Mouse (Mus musculus): ENCODE measurements around the gene Gps2.

DNA sequence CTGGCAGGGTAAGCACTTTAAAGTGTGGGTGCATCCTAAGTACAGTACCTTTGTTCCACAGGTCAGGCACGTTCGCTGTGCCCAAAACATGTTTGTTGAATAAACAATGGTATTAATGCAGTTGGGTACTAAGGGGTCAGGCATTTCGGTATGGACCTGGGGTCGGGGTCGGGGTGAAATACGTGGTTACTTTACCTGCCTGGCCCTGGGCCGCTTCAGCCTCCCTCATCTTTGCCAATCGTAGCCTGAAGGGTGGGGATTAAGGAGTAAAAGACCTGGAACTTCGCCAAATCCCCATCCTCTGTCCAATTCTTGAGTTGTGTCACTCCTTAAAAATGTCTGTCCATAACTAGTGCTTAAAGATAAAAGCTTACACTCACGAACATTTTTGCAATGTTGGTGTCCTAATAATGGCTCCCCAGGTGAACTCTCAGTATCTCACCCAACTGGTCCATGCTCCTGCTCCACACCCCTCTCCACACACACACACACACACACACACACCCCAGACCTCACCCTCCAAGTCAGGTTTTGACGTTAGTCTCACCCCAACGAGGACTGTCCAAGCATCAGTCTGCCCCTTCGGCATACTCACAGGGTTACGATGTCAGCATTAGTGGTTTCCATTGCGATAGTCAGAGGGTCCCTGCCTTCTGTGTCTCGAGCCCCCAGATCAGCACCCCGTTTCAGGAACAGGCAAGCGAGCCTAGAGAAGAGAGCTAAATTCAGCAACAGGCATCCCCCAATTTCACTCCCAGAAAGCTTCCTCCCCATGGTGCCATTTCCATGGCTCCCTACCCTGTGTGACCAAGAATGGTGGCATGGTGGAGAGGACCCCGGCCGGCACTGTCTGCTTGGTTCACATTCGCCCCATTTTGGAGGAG lies 31.7 kb upstream of the Gps2 start:
- TF ChIP-seq POLR2A (IDR thresholded peaks at IDR 0.05; ENCODE audit: control insufficient read depth, low read depth, low read length) (no peak), CTCF (IDR thresholded peaks at IDR 0.05; ENCODE audit: control insufficient read depth, insufficient read depth, insufficient replicate concordance, low read depth, low read length) (no peak)
